Mouse (Mus musculus) lung, postnatal 14 days (tissue): ENCODE results near the gene Nkx1-2.
A peak's percentile ranks its signal among the peaks of the same experiment; 100 is the strongest.

Source experiments
- DNase-seq: peaks from one replicate; pipeline ENCODE4 v3.0.0; 2021

Nkx1-2 gene

GRCm38 (mm10) chr7:132599071-132599975 lies at the start of gene Nkx1-2:
Gene Nkx1-2 (minus strand): TSS chr7:132599637.
- no peak for DNase-seq

GRCm38 (mm10) chr7:132646514-132646913 lies 47.1 kb upstream of the Nkx1-2 start:
- no peak for DNase-seq

- DNase-seq, result no peak
Observed at GRCm38 (mm10) chr7:132644605-132645279, 45.3 kb upstream of the Nkx1-2 start.

- no peak for DNase-seq
Observed at GRCm38 (mm10) chr7:132641606-132642005, 42.2 kb upstream of the Nkx1-2 start.

- DNase-seq, result peak; percentile 50
Observed at GRCm38 (mm10) chr7:132640946-132641345, 41.5 kb upstream of the Nkx1-2 start.

- DNase-seq, result peak; percentile 63
Observed at GRCm38 (mm10) chr7:132638446-132639087, 39.1 kb upstream of the Nkx1-2 start.

- peak; percentile 52 for DNase-seq
Observed at GRCm38 (mm10) chr7:132637292-132637691, 37.9 kb upstream of the Nkx1-2 start.

- DNase-seq, result no peak
Observed at GRCm38 (mm10) chr7:132631313-132631712, 31.9 kb upstream of the Nkx1-2 start.

- DNase-seq, result no peak
Observed at GRCm38 (mm10) chr7:132627448-132627847, 28.0 kb upstream of the Nkx1-2 start.

GRCm38 (mm10) chr7:132626174-132626573 lies 26.7 kb upstream of the Nkx1-2 start:
- DNase-seq, result no peak

GRCm38 (mm10) chr7:132624161-132624560 lies 24.7 kb upstream of the Nkx1-2 start:
- DNase-seq, result no peak

- no peak for DNase-seq
Observed at GRCm38 (mm10) chr7:132619975-132620918, 20.8 kb upstream of the Nkx1-2 start.

- DNase-seq, result no peak
Observed at GRCm38 (mm10) chr7:132619549-132619948, 20.1 kb upstream of the Nkx1-2 start.

GRCm38 (mm10) chr7:132617021-132617564 lies 17.7 kb upstream of the Nkx1-2 start:
- no peak for DNase-seq

- DNase-seq, result no peak
Observed at GRCm38 (mm10) chr7:132616391-132616790, 17.0 kb upstream of the Nkx1-2 start.

- DNase-seq, result no peak
Observed at GRCm38 (mm10) chr7:132615346-132615745, 15.9 kb upstream of the Nkx1-2 start.

GRCm38 (mm10) chr7:132611530-132611929 lies 12.1 kb upstream of the Nkx1-2 start:
- DNase-seq, result no peak

- DNase-seq, result peak; percentile 74
Observed at GRCm38 (mm10) chr7:132610468-132611318, 11.3 kb upstream of the Nkx1-2 start, which contains the start of gene Lhpp. Gene Lhpp (plus strand): TSS chr7:132610638.

- no peak for DNase-seq
Observed at GRCm38 (mm10) chr7:132608316-132609020, 9.0 kb upstream of the Nkx1-2 start.

- no peak for DNase-seq
Observed at GRCm38 (mm10) chr7:132605689-132606088, 6.3 kb upstream of the Nkx1-2 start.
